Mouse (Mus musculus): ENCODE measurements at regions not wholly inside any gene's neighbourhood (a gene's known extent, or its start where the extent isn't known, plus 50 kb on each side); places are given as distances from the start of the nearest gene placed in this dataset.

- Histone ChIP-seq H3K4me2 (no peak overlapping the region), H3K9me3 (replicated peaks) (no peaks in the 10 kb centered on the region), H3K27ac (ENCODE audit: poor library complexity, severe bottlenecking) (no peak overlapping the region), H3K4me3 (no peak overlapping the region), H3K27me3 (replicated peaks) (no peaks in the 10 kb centered on the region), H3K36me3 (no peaks in the 10 kb centered on the region), H3K4me1 (replicated peaks) (peaks cover 6% of the 10 kb centered on the region; the same call in 1 of the 2 replicates), H3K9ac (no peak overlapping the region)
- no peak for ATAC-seq (ENCODE audit: insufficient number of reproducible peaks, low FRiP score)
- 82% methylated on average over 4 of the region's 4 CpGs for WGBS
Observed at GRCm38 (mm10) chr4:75816026-75816425, 537.9 kb upstream of the Dmac1 start.

- WGBS: 76% methylated on average over 2 of the region's 2 CpGs
- no peak overlapping the region for H3K27ac ChIP-seq (ENCODE audit: poor library complexity, severe bottlenecking)
- no peak overlapping the region for H3K9ac ChIP-seq
- H3K9me3 ChIP-seq (replicated peaks): no peaks in the 10 kb centered on the region
- no peak overlapping the region for H3K4me2 ChIP-seq
- ATAC-seq (ENCODE audit: insufficient number of reproducible peaks, low FRiP score): no peak
- H3K4me1 ChIP-seq (replicated peaks): no peaks in the 10 kb centered on the region
- H3K27me3 ChIP-seq (replicated peaks): no peaks in the 10 kb centered on the region
- no peaks in the 10 kb centered on the region for H3K36me3 ChIP-seq
- no peak overlapping the region for H3K4me3 ChIP-seq
Observed at GRCm38 (mm10) chr4:75812266-75812665, 534.2 kb upstream of the Dmac1 start.

- no peak overlapping the region for H3K27ac ChIP-seq (ENCODE audit: poor library complexity, severe bottlenecking)
- H3K9me3 ChIP-seq (replicated peaks): no peaks in the 10 kb centered on the region
- no peak overlapping the region for H3K4me3 ChIP-seq
- 69% methylated on average over 4 of the region's 4 CpGs for WGBS
- H3K4me2 ChIP-seq: no peak overlapping the region
- H3K4me1 ChIP-seq (replicated peaks): no peaks in the 10 kb centered on the region
- H3K27me3 ChIP-seq (replicated peaks): no peaks in the 10 kb centered on the region
- ATAC-seq (ENCODE audit: insufficient number of reproducible peaks, low FRiP score): no peak
- H3K9ac ChIP-seq: no peak overlapping the region
- no peaks in the 10 kb centered on the region for H3K36me3 ChIP-seq
Observed at GRCm38 (mm10) chr4:75801870-75802269, 523.8 kb upstream of the Dmac1 start.

- Histone ChIP-seq H3K27ac (ENCODE audit: poor library complexity, severe bottlenecking) (no peak overlapping the region), H3K4me3 (no peak overlapping the region), H3K4me2 (no peak overlapping the region), H3K9me3 (replicated peaks) (no peaks in the 10 kb centered on the region), H3K27me3 (replicated peaks) (no peaks in the 10 kb centered on the region), H3K36me3 (no peaks in the 10 kb centered on the region), H3K4me1 (replicated peaks) (no peaks in the 10 kb centered on the region), H3K9ac (no peak overlapping the region)
- no peak for ATAC-seq (ENCODE audit: insufficient number of reproducible peaks, low FRiP score)
- 79% methylated on average over 4 of the region's 4 CpGs for WGBS
Observed at GRCm38 (mm10) chr4:75801156-75801555, 523.1 kb upstream of the Dmac1 start.

GRCm38 (mm10) chr4:75791789-75792188 is 513.7 kb upstream of the Dmac1 start:
- no peak overlapping the region for H3K4me2 ChIP-seq
- H3K27me3 ChIP-seq (replicated peaks): no peaks in the 10 kb centered on the region
- no peak overlapping the region for H3K9ac ChIP-seq
- no peak overlapping the region for H3K27ac ChIP-seq (ENCODE audit: poor library complexity, severe bottlenecking)
- ATAC-seq (ENCODE audit: insufficient number of reproducible peaks, low FRiP score): no peak
- no peaks in the 10 kb centered on the region for H3K36me3 ChIP-seq
- no peaks in the 10 kb centered on the region for H3K4me1 ChIP-seq (replicated peaks)
- no peaks in the 10 kb centered on the region for H3K9me3 ChIP-seq (replicated peaks)
- H3K4me3 ChIP-seq: no peak overlapping the region

- no peaks in the 10 kb centered on the region for H3K27me3 ChIP-seq (replicated peaks)
- no peak overlapping the region for H3K27ac ChIP-seq (ENCODE audit: poor library complexity, severe bottlenecking)
- no peaks in the 10 kb centered on the region for H3K36me3 ChIP-seq
- no peaks in the 10 kb centered on the region for H3K4me1 ChIP-seq (replicated peaks)
- H3K4me2 ChIP-seq: no peak overlapping the region
- WGBS: 78% methylated on average over 1 of the region's 1 CpGs
- no peak for ATAC-seq (ENCODE audit: insufficient number of reproducible peaks, low FRiP score)
- H3K9ac ChIP-seq: no peak overlapping the region
- no peak overlapping the region for H3K4me3 ChIP-seq
- no peaks in the 10 kb centered on the region for H3K9me3 ChIP-seq (replicated peaks)
Observed at GRCm38 (mm10) chr4:75790920-75791589, 513.0 kb upstream of the Dmac1 start.

GRCm38 (mm10) chr4:75787405-75787804 is 509.3 kb upstream of the Dmac1 start:
- no peaks in the 10 kb centered on the region for H3K36me3 ChIP-seq
- H3K4me3 ChIP-seq: no peak overlapping the region
- H3K27me3 ChIP-seq (replicated peaks): no peaks in the 10 kb centered on the region
- no peak overlapping the region for H3K27ac ChIP-seq (ENCODE audit: poor library complexity, severe bottlenecking)
- H3K4me1 ChIP-seq (replicated peaks): no peaks in the 10 kb centered on the region
- ATAC-seq (ENCODE audit: insufficient number of reproducible peaks, low FRiP score): no peak
- no peak overlapping the region for H3K9ac ChIP-seq
- 68% methylated on average over 3 of the region's 3 CpGs for WGBS
- H3K4me2 ChIP-seq: no peak overlapping the region
- no peaks in the 10 kb centered on the region for H3K9me3 ChIP-seq (replicated peaks)

GRCm38 (mm10) chr4:75786391-75786790 is 508.3 kb upstream of the Dmac1 start:
- no peak overlapping the region for H3K27ac ChIP-seq (ENCODE audit: poor library complexity, severe bottlenecking)
- no peaks in the 10 kb centered on the region for H3K36me3 ChIP-seq
- no peak overlapping the region for H3K4me2 ChIP-seq
- no peaks in the 10 kb centered on the region for H3K27me3 ChIP-seq (replicated peaks)
- no peak overlapping the region for H3K9ac ChIP-seq
- H3K4me1 ChIP-seq (replicated peaks): no peaks in the 10 kb centered on the region
- WGBS: 86% methylated on average over 4 of the region's 4 CpGs
- H3K9me3 ChIP-seq (replicated peaks): no peaks in the 10 kb centered on the region
- ATAC-seq (ENCODE audit: insufficient number of reproducible peaks, low FRiP score): no peak
- no peak overlapping the region for H3K4me3 ChIP-seq

GRCm38 (mm10) chr4:75779492-75779891 is 501.4 kb upstream of the Dmac1 start:
- Histone ChIP-seq H3K4me3 (no peak overlapping the region), H3K36me3 (no peaks in the 10 kb centered on the region), H3K9me3 (replicated peaks) (no peaks in the 10 kb centered on the region), H3K9ac (no peak overlapping the region), H3K27me3 (replicated peaks) (no peaks in the 10 kb centered on the region), H3K4me2 (no peak overlapping the region), H3K27ac (ENCODE audit: poor library complexity, severe bottlenecking) (no peak overlapping the region), H3K4me1 (replicated peaks) (0 out of 2 replicates have a peak, but pooled peaks cover 3% of the 10 kb centered on the region)
- no peak for ATAC-seq (ENCODE audit: insufficient number of reproducible peaks, low FRiP score)
- 63% methylated on average over 1 of the region's 1 CpGs for WGBS

- H3K9ac ChIP-seq: no peak overlapping the region
- no peaks in the 10 kb centered on the region for H3K9me3 ChIP-seq (replicated peaks)
- no peaks in the 10 kb centered on the region for H3K27me3 ChIP-seq (replicated peaks)
- H3K36me3 ChIP-seq: no peaks in the 10 kb centered on the region
- no peak overlapping the region for H3K27ac ChIP-seq (ENCODE audit: poor library complexity, severe bottlenecking)
- 44% methylated on average over 1 of the region's 1 CpGs for WGBS
- no peak for ATAC-seq (ENCODE audit: insufficient number of reproducible peaks, low FRiP score)
- H3K4me1 ChIP-seq (replicated peaks): no peaks in the 10 kb centered on the region
- H3K4me2 ChIP-seq: no peak overlapping the region
- no peak overlapping the region for H3K4me3 ChIP-seq
Observed at GRCm38 (mm10) chr4:75764141-75764540, 486.0 kb upstream of the Dmac1 start.

GRCm38 (mm10) chr4:75744605-75745004 is 466.5 kb upstream of the Dmac1 start:
- Histone ChIP-seq H3K4me1 (replicated peaks) (no peaks in the 10 kb centered on the region), H3K27me3 (replicated peaks) (no peaks in the 10 kb centered on the region), H3K27ac (ENCODE audit: poor library complexity, severe bottlenecking) (no peak overlapping the region), H3K4me2 (no peak overlapping the region), H3K4me3 (no peak overlapping the region), H3K36me3 (no peaks in the 10 kb centered on the region), H3K9ac (no peak overlapping the region), H3K9me3 (replicated peaks) (no peaks in the 10 kb centered on the region)
- WGBS: 55% methylated on average over 6 of the region's 6 CpGs
- ATAC-seq (ENCODE audit: insufficient number of reproducible peaks, low FRiP score): no peak

- Histone ChIP-seq H3K4me1 (replicated peaks) (no peaks in the 10 kb centered on the region), H3K27me3 (replicated peaks) (no peaks in the 10 kb centered on the region), H3K27ac (ENCODE audit: poor library complexity, severe bottlenecking) (no peak overlapping the region), H3K36me3 (no peaks in the 10 kb centered on the region), H3K9ac (no peak overlapping the region), H3K4me3 (no peak overlapping the region), H3K4me2 (no peak overlapping the region), H3K9me3 (replicated peaks) (no peaks in the 10 kb centered on the region)
- ATAC-seq (ENCODE audit: insufficient number of reproducible peaks, low FRiP score): no peak
Observed at GRCm38 (mm10) chr4:75741585-75741984, 463.5 kb upstream of the Dmac1 start.

Data from heart, embryonic 12.5 days (tissue).